Mouse (Mus musculus): ENCODE data around the gene Sgsm2.

DNA sequence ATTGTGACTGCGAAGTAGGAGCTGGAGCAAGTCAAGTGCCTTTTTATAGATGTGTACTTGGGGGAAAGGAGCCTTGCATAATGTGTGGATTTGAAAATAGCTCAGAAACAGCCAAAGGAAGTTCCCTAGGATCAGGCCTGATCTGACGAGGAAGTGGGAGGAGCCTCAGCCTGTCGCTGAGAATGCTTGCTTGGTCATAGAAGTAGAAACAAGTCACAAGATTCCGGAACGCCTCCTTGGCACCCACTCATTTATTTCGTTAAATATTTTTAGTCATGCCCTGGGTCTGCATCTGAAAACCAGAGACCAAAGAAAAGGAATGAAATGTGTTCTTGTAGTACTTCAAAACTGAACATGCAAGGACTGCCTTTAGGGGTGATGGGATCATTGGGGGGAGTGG, 57.9 kb downstream of the Sgsm2 start:
- TF ChIP-seq CTCF (IDR thresholded peaks at IDR 0.05; ENCODE audit: low read depth, low read length), result no peak
- no peak for TF ChIP-seq POLR2A (IDR thresholded peaks at IDR 0.05; ENCODE audit: borderline replicate concordance, low read depth, low read length)
